Mouse (Mus musculus) forebrain, embryonic 12.5 days (tissue): ENCODE results near the gene Bag6. TPM values are rescaled to one million over a fixed set of nuclear protein-coding genes. Genes with fewer than 3 reads are reported as not detected.
A peak's percentile ranks its signal among the peaks of the same experiment; 100 is the strongest.

Source experiments
- ATAC-seq: fragments of 200-750 bp; cut with Nextera tagmentation; 2 replicates; pipeline ENCODE4 v1.8.0; 2017; ENCODE audit warnings: moderate TSS enrichment; ENCODE audit not compliant: low FRiP score
- H3K27ac ChIP-seq: fragments of 300-500 bp; sonication (generic); 2 replicates; pipeline ENCODE4 v1.5.1; 2016; ENCODE audit warnings: mild to moderate bottlenecking
- H3K27me3 ChIP-seq: fragments of 300-500 bp; sonication (generic); 2 replicates; pipeline ENCODE4 v1.6.1; 2016; ENCODE audit warnings: mild to moderate bottlenecking
- H3K36me3 ChIP-seq: fragments of 300-500 bp; sonication (generic); replicated peaks from 2 replicates; pipeline ENCODE4 v1.6.1; 2016; ENCODE audit warnings: mild to moderate bottlenecking
- H3K4me1 ChIP-seq: fragments of 300-500 bp; sonication (generic); 2 replicates; pipeline ENCODE4 v1.6.1; 2016
- H3K4me2 ChIP-seq: fragments of 300-500 bp; sonication (generic); 2 replicates; pipeline ENCODE4 v1.6.1; 2016; ENCODE audit warnings: mild to moderate bottlenecking, moderate library complexity
- H3K4me3 ChIP-seq: fragments of 300-500 bp; sonication (generic); replicated peaks from 2 replicates; pipeline ENCODE4 v1.5.1; 2016; ENCODE audit warnings: mild to moderate bottlenecking
- H3K9ac ChIP-seq: fragments of 300-500 bp; sonication (generic); 2 replicates; pipeline ENCODE4 v1.6.1; 2016; ENCODE audit warnings: mild to moderate bottlenecking
- H3K9me3 ChIP-seq: fragments of 300-500 bp; sonication (generic); 2 replicates; pipeline ENCODE4 v1.6.1; 2016
- WGBS: fragments of 180-500 bp; shearing (Covaris S2); methylation state at CpG from one replicate; pipeline ENCODE4 v1.1.7; 2016; 5-methylcytosine and 5-hydroxymethylcytosine counted together
- polyA plus RNA-seq: library from polyadenylated mRNA; unstranded; fragments of >200 nt; fragmentation: Nextera tagmentation; extraction: Ambion mirVana; gene quantifications from 2 replicates; pipeline ENCODE4 v1.2.1, GENCODE M21; 2016

Bag6 gene
- polyA plus RNA-seq, 1 experiment from 2014 or later = 88.9 TPM

- peak within 1 kb of the TSS; percentile 96 for H3K4me2 ChIP-seq
- H3K4me1 ChIP-seq = peaks cover 32% of the 10 kb centered on the region
- peak; percentile 96 for ATAC-seq
- peak within 1 kb of the TSS; percentile 99 for H3K4me3 ChIP-seq
- no peaks in the 10 kb centered on the region for H3K27me3 ChIP-seq
- no peaks in the 10 kb centered on the region for H3K9me3 ChIP-seq
- peak within 1 kb of the TSS; percentile 100 for H3K9ac ChIP-seq
- H3K36me3 ChIP-seq = peaks cover 30% of the 10 kb centered on the region
- WGBS = under 1% methylated on average over 81 of the region's 89 CpGs
- H3K27ac ChIP-seq = peak within 1 kb of the TSS; percentile 98
Observed at GRCm38 (mm10) chr17:35164568-35165450, 29.8 kb downstream of the Bag6 start, which contains the start of gene Prrc2a. Gene Prrc2a (minus strand): TSS chr17:35164897.

GRCm38 (mm10) chr17:35165451-35166155 is 30.6 kb downstream of the Bag6 start:
- peaks cover 22% of the 10 kb centered on the region for H3K36me3 ChIP-seq
- peak overlapping the region; percentile 99 for H3K4me3 ChIP-seq
- H3K4me2 ChIP-seq = peak overlapping the region; percentile 96
- peaks cover 32% of the 10 kb centered on the region for H3K4me1 ChIP-seq
- WGBS = 23% methylated on average over 12 of the region's 12 CpGs
- H3K27me3 ChIP-seq = no peaks in the 10 kb centered on the region
- H3K9me3 ChIP-seq = no peaks in the 10 kb centered on the region
- peak overlapping the region; percentile 98 for H3K27ac ChIP-seq
- ATAC-seq = no peak; the same call in 1 of the 2 replicates
- peak overlapping the region; percentile 48 for H3K9ac ChIP-seq

- Histone ChIP-seq H3K9me3 (no peaks in the 10 kb centered on the region), H3K4me3 (peak overlapping the region; percentile 99; the same call in 1 of the 2 replicates), H3K4me2 (peak overlapping the region; percentile 96), H3K4me1 (peaks cover 31% of the 10 kb centered on the region), H3K27me3 (no peaks in the 10 kb centered on the region), H3K36me3 (peaks cover 13% of the 10 kb centered on the region), H3K27ac (peak overlapping the region; percentile 98), H3K9ac (peak overlapping the region; percentile 43; the same call in 1 of the 2 replicates)
- WGBS = 72% methylated on average over 8 of the region's 8 CpGs
- no peak for ATAC-seq
Observed at GRCm38 (mm10) chr17:35166352-35167035, 31.5 kb downstream of the Bag6 start.

GRCm38 (mm10) chr17:35167794-35168193 is 32.8 kb downstream of the Bag6 start:
- Histone ChIP-seq H3K36me3 (0 out of 2 replicates have a peak, but pooled peaks cover under 1% of the 10 kb centered on the region), H3K27me3 (0 out of 2 replicates have a peak, but pooled peaks cover 3% of the 10 kb centered on the region), H3K9ac (no peak overlapping the region), H3K27ac (no peak overlapping the region), H3K4me2 (no peak overlapping the region), H3K9me3 (no peaks in the 10 kb centered on the region), H3K4me3 (no peak overlapping the region), H3K4me1 (peaks cover 18% of the 10 kb centered on the region)
- WGBS = 85% methylated on average over 7 of the region's 7 CpGs
- ATAC-seq = no peak

GRCm38 (mm10) chr17:35168541-35169207 is 33.7 kb downstream of the Bag6 start:
- Histone ChIP-seq H3K27ac (peak overlapping the region; percentile 69; the same call in 1 of the 2 replicates), H3K27me3 (0 out of 2 replicates have a peak, but pooled peaks cover 3% of the 10 kb centered on the region), H3K9ac (no peak overlapping the region), H3K4me2 (no peak overlapping the region), H3K4me3 (no peak overlapping the region), H3K36me3 (no peaks in the 10 kb centered on the region), H3K4me1 (peaks cover 10% of the 10 kb centered on the region), H3K9me3 (no peaks in the 10 kb centered on the region)
- whole genome bisulfite sequencing = 26% methylated on average over 4 of the region's 4 CpGs
- no peak for ATAC-seq

- 77% methylated on average over 11 of the region's 11 CpGs for WGBS
- no peak overlapping the region for H3K9ac ChIP-seq
- H3K4me3 ChIP-seq = no peak overlapping the region
- H3K27me3 ChIP-seq = 0 out of 2 replicates have a peak, but pooled peaks cover 3% of the 10 kb centered on the region
- H3K9me3 ChIP-seq = no peaks in the 10 kb centered on the region
- no peaks in the 10 kb centered on the region for H3K36me3 ChIP-seq
- H3K4me1 ChIP-seq = no peaks in the 10 kb centered on the region
- H3K4me2 ChIP-seq = no peak overlapping the region
- no peak for ATAC-seq
- H3K27ac ChIP-seq = no peak overlapping the region
Observed at GRCm38 (mm10) chr17:35172445-35173234, 37.7 kb downstream of the Bag6 start.

- H3K4me3 ChIP-seq = no peak overlapping the region
- H3K4me2 ChIP-seq = no peak overlapping the region
- H3K9me3 ChIP-seq = no peaks in the 10 kb centered on the region
- H3K27me3 ChIP-seq = 0 out of 2 replicates have a peak, but pooled peaks cover 3% of the 10 kb centered on the region
- no peak for ATAC-seq
- 64% methylated on average over 3 of the region's 3 CpGs for whole genome bisulfite sequencing
- no peak overlapping the region for H3K9ac ChIP-seq
- H3K4me1 ChIP-seq = no peaks in the 10 kb centered on the region
- no peaks in the 10 kb centered on the region for H3K36me3 ChIP-seq
- no peak overlapping the region for H3K27ac ChIP-seq
Observed at GRCm38 (mm10) chr17:35173329-35173728, 38.4 kb downstream of the Bag6 start.

- H3K27ac ChIP-seq = no peak overlapping the region
- ATAC-seq = no peak
- WGBS = 76% methylated on average over 8 of the region's 8 CpGs
Observed at GRCm38 (mm10) chr17:35174201-35174977, 39.4 kb downstream of the Bag6 start.

GRCm38 (mm10) chr17:35175382-35175781 is 40.4 kb downstream of the Bag6 start:
- no peak overlapping the region for H3K9ac ChIP-seq
- H3K36me3 ChIP-seq = no peaks in the 10 kb centered on the region
- no peak overlapping the region for H3K4me3 ChIP-seq
- no peak overlapping the region for H3K4me2 ChIP-seq
- no peak for ATAC-seq
- no peak overlapping the region for H3K27ac ChIP-seq
- H3K9me3 ChIP-seq = no peaks in the 10 kb centered on the region
- 75% methylated on average over 6 of the region's 6 CpGs for WGBS
- 0 out of 2 replicates have a peak, but pooled peaks cover 3% of the 10 kb centered on the region for H3K27me3 ChIP-seq
- H3K4me1 ChIP-seq = no peaks in the 10 kb centered on the region

More at GRCm38 (mm10) chr17:35174201-35174977, 39.4 kb downstream of the Bag6 start:
- no peak overlapping the region for H3K4me2 ChIP-seq
- no peaks in the 10 kb centered on the region for H3K36me3 ChIP-seq
- H3K27me3 ChIP-seq = 0 out of 2 replicates have a peak, but pooled peaks cover 3% of the 10 kb centered on the region
- H3K9ac ChIP-seq = no peak overlapping the region
- H3K9me3 ChIP-seq = no peaks in the 10 kb centered on the region
- no peaks in the 10 kb centered on the region for H3K4me1 ChIP-seq
- H3K4me3 ChIP-seq = no peak overlapping the region

GRCm38 (mm10) chr17:35175968-35176367 is 41.0 kb downstream of the Bag6 start, which contains the start of gene Aif1:
Gene Aif1 (minus strand): TSS chr17:35176068.
- 44% methylated on average over 2 of the region's 2 CpGs for WGBS
- no peak for ATAC-seq
- H3K9me3 ChIP-seq = no peaks in the 10 kb centered on the region
- H3K4me1 ChIP-seq = no peaks in the 10 kb centered on the region
- H3K27me3 ChIP-seq = 0 out of 2 replicates have a peak, but pooled peaks cover 3% of the 10 kb centered on the region
- H3K27ac ChIP-seq = no peak within 1 kb of the TSS
- H3K4me2 ChIP-seq = no peak within 1 kb of the TSS
- H3K36me3 ChIP-seq = no peaks in the 10 kb centered on the region
- no peak within 1 kb of the TSS for H3K9ac ChIP-seq
- no peak within 1 kb of the TSS for H3K4me3 ChIP-seq
